Mouse (Mus musculus) lung, postnatal 36 days (tissue): ENCODE data around the gene Slc18b1.

Experiments
- DNase-seq: peaks from one replicate; pipeline ENCODE4 v3.0.0; 2022; ENCODE audit warnings: mixed read lengths

Slc18b1 gene

GRCm38 (mm10) chr10:23811635-23812437 is 15.1 kb downstream of the Slc18b1 start:
- DNase-seq = peak; percentile 84

- DNase-seq = no peak
Measured at GRCm38 (mm10) chr10:23812438-23812759, 15.6 kb downstream of the Slc18b1 start.

- peak; percentile 11 for DNase-seq
Measured at GRCm38 (mm10) chr10:23812852-23813766, 16.3 kb downstream of the Slc18b1 start.

- peak; percentile 86 for DNase-seq
Measured at GRCm38 (mm10) chr10:23815168-23815567, 18.4 kb downstream of the Slc18b1 start.

- no peak for DNase-seq
Measured at GRCm38 (mm10) chr10:23816241-23816640, 19.5 kb downstream of the Slc18b1 start.

- DNase-seq = no peak
Measured at GRCm38 (mm10) chr10:23826516-23826915, 29.7 kb downstream of the Slc18b1 start.

- DNase-seq = no peak
Measured at GRCm38 (mm10) chr10:23836003-23836964, 39.5 kb downstream of the Slc18b1 start.

- no peak for DNase-seq
Measured at GRCm38 (mm10) chr10:23837115-23837514, 40.3 kb downstream of the Slc18b1 start.

GRCm38 (mm10) chr10:23838910-23839309 is 42.1 kb downstream of the Slc18b1 start:
- DNase-seq = no peak

GRCm38 (mm10) chr10:23839368-23839767 is 42.6 kb downstream of the Slc18b1 start:
- DNase-seq = peak; percentile 72

- no peak for DNase-seq
Measured at GRCm38 (mm10) chr10:23840496-23840895, 43.7 kb downstream of the Slc18b1 start.

- DNase-seq = peak; percentile 70
Measured at GRCm38 (mm10) chr10:23851228-23851912, 54.6 kb downstream of the Slc18b1 start, which contains the start of gene Vnn3. TSS of gene Vnn3 (plus strand) at chr10:23851462.

GRCm38 (mm10) chr10:23852096-23852495 is 55.3 kb downstream of the Slc18b1 start:
- DNase-seq = peak; percentile 77

GRCm38 (mm10) chr10:23864362-23865312 is 67.9 kb downstream of the Slc18b1 start:
- no peak for DNase-seq
